Mouse (Mus musculus) neural tube, embryonic 11.5 days (tissue): ENCODE measurements at regions not wholly inside any gene's neighbourhood (a gene's known extent, or its start where the extent isn't known, plus 50 kb on each side); places are given as distances from the start of the nearest gene placed in this dataset.

Source experiments
- ATAC-seq: fragments of 200-750 bp; cut with Nextera tagmentation; 2 replicates; pipeline ENCODE4 v1.8.0; 2017; ENCODE audit warnings: moderate number of reproducible peaks, mild to moderate bottlenecking, moderate TSS enrichment, moderate library complexity; ENCODE audit not compliant: insufficient read depth, low FRiP score, low TSS enrichment
- DNase-seq: peaks from one replicate; pipeline ENCODE4 v3.0.0-alpha.2; 2015; ENCODE audit warnings: low spot score
- H3K27ac ChIP-seq: fragments of 300-500 bp; sonication (generic); 2 replicates; pipeline ENCODE4 v1.5.1; 2014; ENCODE audit warnings: low read depth, mild to moderate bottlenecking, low read length
- H3K27me3 ChIP-seq: fragments of 300-500 bp; sonication (generic); 2 replicates; pipeline ENCODE4 v1.6.1; 2014; ENCODE audit warnings: mild to moderate bottlenecking, low read length, mixed read lengths; ENCODE audit not compliant: control insufficient read depth, insufficient read depth
- H3K36me3 ChIP-seq: fragments of 300-500 bp; sonication (generic); 2 replicates; pipeline ENCODE4 v1.6.1; 2014; ENCODE audit warnings: mild to moderate bottlenecking, low read length, moderate library complexity, mixed read lengths; ENCODE audit not compliant: control insufficient read depth, insufficient read depth
- H3K4me1 ChIP-seq: fragments of 300-500 bp; sonication (generic); 2 replicates; pipeline ENCODE4 v1.6.1; 2014; ENCODE audit warnings: low read length, mixed read lengths; ENCODE audit not compliant: control insufficient read depth, insufficient read depth
- H3K4me2 ChIP-seq: fragments of 300-500 bp; sonication (generic); 2 replicates; pipeline ENCODE4 v1.6.1; 2014; ENCODE audit warnings: low read depth, mild to moderate bottlenecking, moderate library complexity
- H3K4me3 ChIP-seq: fragments of 300-500 bp; sonication (generic); 2 replicates; pipeline ENCODE4 v1.5.1; 2014; ENCODE audit warnings: low read depth, low read length
- H3K9ac ChIP-seq: fragments of 300-500 bp; sonication (generic); 2 replicates; pipeline ENCODE4 v1.6.1; 2014; ENCODE audit warnings: mild to moderate bottlenecking, low read length
- H3K9me3 ChIP-seq: fragments of 300-500 bp; sonication (generic); 2 replicates; pipeline ENCODE4 v1.6.1; 2016; ENCODE audit warnings: low read length; ENCODE audit not compliant: control insufficient read depth
- WGBS: fragments of 180-500 bp; shearing (Covaris S2); extraction: QIAGEN DNeasy Blood & Tissue Kit; methylation state at CpG from one replicate; pipeline ENCODE4 v1.1.7; 2014; 5-methylcytosine and 5-hydroxymethylcytosine counted together

- WGBS, result 17% methylated on average over 4 of the region's 4 CpGs
- Histone ChIP-seq H3K4me3 (no peak overlapping the region), H3K36me3 (no peaks in the 10 kb centered on the region), H3K9ac (no peak overlapping the region), H3K4me2 (no peak overlapping the region), H3K27me3 (no peaks in the 10 kb centered on the region), H3K9me3 (no peaks in the 10 kb centered on the region), H3K4me1 (peaks cover 7% of the 10 kb centered on the region), H3K27ac (no peak overlapping the region; the same call in 1 of the 2 replicates)
- ATAC-seq (peak; percentile 55), DNase-seq (no peak)
Observed at GRCm38 (mm10) chr2:92750672-92751071, 151.2 kb downstream of the Chst1 start.

- no peak for DNase-seq
- H3K36me3 ChIP-seq, result no peaks in the 10 kb centered on the region
- H3K27me3 ChIP-seq, result no peaks in the 10 kb centered on the region
- no peak for ATAC-seq
- peaks cover 7% of the 10 kb centered on the region for H3K4me1 ChIP-seq
- H3K4me2 ChIP-seq, result no peak overlapping the region
- no peak overlapping the region for H3K4me3 ChIP-seq
- no peak overlapping the region for H3K9ac ChIP-seq
- 44% methylated on average over 8 of the region's 8 CpGs for WGBS
- H3K9me3 ChIP-seq, result no peaks in the 10 kb centered on the region
- no peak overlapping the region for H3K27ac ChIP-seq
Observed at GRCm38 (mm10) chr2:92751256-92751655, 151.7 kb downstream of the Chst1 start.

- H3K27me3 ChIP-seq, result no peaks in the 10 kb centered on the region
- H3K4me1 ChIP-seq, result peaks cover 7% of the 10 kb centered on the region
- H3K27ac ChIP-seq, result no peak overlapping the region
- no peak overlapping the region for H3K9ac ChIP-seq
- ATAC-seq (no peak), DNase-seq (no peak)
- no peaks in the 10 kb centered on the region for H3K9me3 ChIP-seq
- H3K4me2 ChIP-seq, result no peak overlapping the region
- no peak overlapping the region for H3K4me3 ChIP-seq
- 86% methylated on average over 3 of the region's 3 CpGs for WGBS
- H3K36me3 ChIP-seq, result no peaks in the 10 kb centered on the region
Observed at GRCm38 (mm10) chr2:92752156-92752555, 152.6 kb downstream of the Chst1 start.

- Histone ChIP-seq H3K4me1 (peaks cover 7% of the 10 kb centered on the region), H3K27ac (no peak overlapping the region), H3K27me3 (no peaks in the 10 kb centered on the region), H3K4me2 (no peak overlapping the region), H3K36me3 (no peaks in the 10 kb centered on the region), H3K4me3 (no peak overlapping the region), H3K9me3 (no peaks in the 10 kb centered on the region), H3K9ac (no peak overlapping the region)
- ATAC-seq (no peak), DNase-seq (no peak)
- 92% methylated on average over 8 of the region's 8 CpGs for WGBS
Observed at GRCm38 (mm10) chr2:92752794-92753193, 153.3 kb downstream of the Chst1 start.

- no peak for ATAC-seq
- no peak overlapping the region for H3K4me2 ChIP-seq
- no peaks in the 10 kb centered on the region for H3K36me3 ChIP-seq
- no peak overlapping the region for H3K9ac ChIP-seq
- H3K27me3 ChIP-seq, result no peaks in the 10 kb centered on the region
- 57% methylated on average over 10 of the region's 10 CpGs for WGBS
- no peaks in the 10 kb centered on the region for H3K9me3 ChIP-seq
- no peak overlapping the region for H3K4me3 ChIP-seq
- no peak overlapping the region for H3K27ac ChIP-seq
- peaks cover 7% of the 10 kb centered on the region for H3K4me1 ChIP-seq
- DNase-seq, result no peak
Observed at GRCm38 (mm10) chr2:92754505-92755280, 155.2 kb downstream of the Chst1 start.

- no peak overlapping the region for H3K4me3 ChIP-seq
- ATAC-seq, result no peak
- WGBS, result 100% methylated on average over 1 of the region's 1 CpGs
- H3K9ac ChIP-seq, result no peak overlapping the region
- no peaks in the 10 kb centered on the region for H3K4me1 ChIP-seq
- no peaks in the 10 kb centered on the region for H3K27me3 ChIP-seq
- H3K27ac ChIP-seq, result no peak overlapping the region
- H3K9me3 ChIP-seq, result no peaks in the 10 kb centered on the region
- no peak overlapping the region for H3K4me2 ChIP-seq
- H3K36me3 ChIP-seq, result no peaks in the 10 kb centered on the region
- DNase-seq, result no peak
Observed at GRCm38 (mm10) chr2:92756491-92756890, 157.0 kb downstream of the Chst1 start.

- ATAC-seq, result no peak
- no peaks in the 10 kb centered on the region for H3K4me1 ChIP-seq
- WGBS, result 61% methylated on average over 3 of the region's 3 CpGs
- no peak for DNase-seq
- no peaks in the 10 kb centered on the region for H3K9me3 ChIP-seq
- no peaks in the 10 kb centered on the region for H3K27me3 ChIP-seq
- H3K9ac ChIP-seq, result no peak overlapping the region
- H3K4me3 ChIP-seq, result no peak overlapping the region
- H3K4me2 ChIP-seq, result no peak overlapping the region
- no peak overlapping the region for H3K27ac ChIP-seq
- no peaks in the 10 kb centered on the region for H3K36me3 ChIP-seq
Observed at GRCm38 (mm10) chr2:92758775-92759174, 156.1 kb upstream of the Syt13 start.

- 92% methylated on average over 1 of the region's 1 CpGs for WGBS
- Histone ChIP-seq H3K9ac (no peak overlapping the region), H3K4me1 (no peaks in the 10 kb centered on the region), H3K27ac (no peak overlapping the region), H3K9me3 (no peaks in the 10 kb centered on the region), H3K4me2 (no peak overlapping the region), H3K36me3 (no peaks in the 10 kb centered on the region), H3K4me3 (no peak overlapping the region), H3K27me3 (no peaks in the 10 kb centered on the region)
- no peak for DNase-seq
- ATAC-seq, result no peak
Observed at GRCm38 (mm10) chr2:92763881-92764635, 150.8 kb upstream of the Syt13 start.
